Mouse (Mus musculus) CH12.LX (cell line): ENCODE measurements around the gene Ell. TPM values are rescaled to one million over a fixed set of nuclear protein-coding genes. Genes with fewer than 3 reads are reported as not detected.

Source experiments
- DNase-seq: peaks from one replicate; pipeline ENCODE4 v3.0.0-alpha.2; 2013; ENCODE audit errors: extremely low read depth
- H3K27ac ChIP-seq: 2 replicates; pipeline ENCODE4 v1.5.1; 2012; ENCODE audit warnings: low read depth, mild to moderate bottlenecking, control low read depth, moderate library complexity; ENCODE audit not compliant: insufficient read depth
- H3K27me3 ChIP-seq: replicated peaks from 2 replicates; pipeline ENCODE3; 2012; ENCODE audit warnings: inconsistent platforms
- H3K36me3 ChIP-seq, 2 experiments: replicated peaks in 1 of 2; 2 replicates each; pipeline versions ENCODE3 to v1.6.1; 2012; ENCODE audit warnings: inconsistent platforms in 1 of 2, low read length in 1 of 2, mild to moderate bottlenecking in 1 of 2, mixed read lengths in 1 of 2, moderate library complexity in 1 of 2; ENCODE audit not compliant: control insufficient read depth in 1 of 2, insufficient read depth in 1 of 2
- H3K4me1 ChIP-seq, 2 experiments: 2 replicates each; pipeline ENCODE4 v1.6.1; 2012; ENCODE audit warnings: inconsistent platforms in 1 of 2, moderate library complexity in 1 of 2; ENCODE audit not compliant: insufficient read depth in 2 of 2, control insufficient read depth in 1 of 2
- H3K4me2 ChIP-seq: 2 replicates; pipeline ENCODE4 v1.6.1; 2012; ENCODE audit warnings: low read depth, mild to moderate bottlenecking, control low read depth; ENCODE audit not compliant: poor library complexity, insufficient read depth, severe bottlenecking
- H3K4me3 ChIP-seq, 3 experiments: fragments of 150-350 bp in 1 of 3; sonication (generic) in 1 of 3; replicated peaks in 1 of 3; 2 replicates each; pipeline versions ENCODE3 to v1.5.1; 2011 to 2012; ENCODE audit warnings: low read depth in 2 of 3, low read length in 2 of 3, mild to moderate bottlenecking in 2 of 3, moderate library complexity in 2 of 3, control low read depth in 1 of 3, improper control_type of control experiment in 1 of 3, inconsistent platforms in 1 of 3, mixed read lengths in 1 of 3; ENCODE audit not compliant: poor library complexity in 1 of 3
- H3K79me2 ChIP-seq: replicated peaks from 2 replicates; pipeline ENCODE4 v1.6.1; 2012; ENCODE audit warnings: mild to moderate bottlenecking, moderate library complexity; ENCODE audit not compliant: control insufficient read depth, poor library complexity, insufficient read depth, severe bottlenecking; ENCODE audit errors: extremely low read depth
- H3K9ac ChIP-seq: 2 replicates; pipeline ENCODE4 v1.6.1; 2012; ENCODE audit warnings: low read depth, mild to moderate bottlenecking, control low read depth, moderate library complexity; ENCODE audit not compliant: insufficient read depth
- H3K9me3 ChIP-seq: replicated peaks from 2 replicates; pipeline ENCODE3; 2012; ENCODE audit warnings: low read length, inconsistent platforms, mixed read lengths
- CHD1 ChIP-seq: IDR thresholded peaks from 2 replicates; pipeline ENCODE4 v1.6.1; 2012; ENCODE audit warnings: low read depth, low read length, improper control_type of control experiment, inconsistent platforms
- CHD2 ChIP-seq: IDR thresholded peaks from 2 replicates; pipeline ENCODE4 v1.6.1; 2011; ENCODE audit warnings: low read length, improper control_type of control experiment
- E2F4 ChIP-seq: IDR thresholded peaks from 2 replicates; pipeline ENCODE4 v1.6.1; 2011; ENCODE audit warnings: low read depth, low read length, improper control_type of control experiment; ENCODE audit not compliant: insufficient replicate concordance
- EP300 ChIP-seq: IDR thresholded peaks from 2 replicates; pipeline ENCODE4 v1.6.1; 2011; ENCODE audit warnings: low read length, improper control_type of control experiment
- GABPA ChIP-seq: IDR thresholded peaks from 2 replicates; pipeline ENCODE4 v1.6.1; 2012; ENCODE audit warnings: low read depth, low read length, improper control_type of control experiment, inconsistent platforms; ENCODE audit not compliant: insufficient replicate concordance
- MAX ChIP-seq: IDR thresholded peaks from 2 replicates; pipeline ENCODE4 v1.6.1; 2011; ENCODE audit warnings: low read length, improper control_type of control experiment
- NELFE ChIP-seq: IDR thresholded peaks from 2 replicates; pipeline ENCODE4 v1.6.1; 2011; ENCODE audit warnings: low read depth, low read length, improper control_type of control experiment
- SIN3A ChIP-seq: IDR thresholded peaks from 2 replicates; pipeline ENCODE4 v1.6.1; 2012; ENCODE audit warnings: low read length, improper control_type of control experiment, inconsistent platforms
- SMC3 ChIP-seq: IDR thresholded peaks from 2 replicates; pipeline ENCODE4 v1.6.1; 2011; ENCODE audit warnings: low read depth, low read length, improper control_type of control experiment
- TCF12 ChIP-seq: IDR thresholded peaks from 2 replicates; pipeline ENCODE4 v1.6.1; 2014; ENCODE audit warnings: low read depth, mild to moderate bottlenecking, inconsistent platforms, low read length, improper control_type of control experiment
- ZC3H11A ChIP-seq: IDR thresholded peaks from 2 replicates; pipeline ENCODE4 v1.6.1; 2012; ENCODE audit warnings: low read depth, mild to moderate bottlenecking, inconsistent platforms, low read length, improper control_type of control experiment
- ZMIZ1 ChIP-seq: IDR thresholded peaks from 2 replicates; pipeline ENCODE4 v1.6.1; 2012; ENCODE audit warnings: low read depth, mild to moderate bottlenecking, inconsistent platforms, low read length, improper control_type of control experiment
- ZNF384 ChIP-seq: IDR thresholded peaks from 2 replicates; pipeline ENCODE4 v1.6.1; 2012; ENCODE audit warnings: low read depth, low read length, improper control_type of control experiment, inconsistent platforms
- dilution Hi-C: fragments of 300-500 bp; cut with MboI; formaldehyde crosslinking; loops from 2 replicates; pipeline ENCODE4 v1.14.3; 2020; ENCODE audit warnings: low sequenced_read_pairs; ENCODE audit not compliant: extremely low pct_unique_long_range_greater_than_20kb, extremely low pct_ligation_motif_present
- in situ Hi-C: fragments of 300-500 bp; cut with MboI; formaldehyde crosslinking; loops from 3 replicates; pipeline ENCODE4 v1.14.3; 2019; ENCODE audit warnings: low sequenced_read_pairs, low pct_ligation_motif_present, low pct_unique_long_range_greater_than_20kb, mixed read lengths
- polyA plus RNA-seq: library from polyadenylated mRNA; unstranded; fragments of >175 nt; gene quantifications from 2 replicates; pipeline ENCODE4 v1.2.1, GENCODE M21; 2012; ENCODE audit warnings: low read depth; ENCODE audit not compliant: insufficient read length
- total RNA-seq, 2 experiments: library from RNA; depleted of rRNA; stranded (reverse); fragments of 300-350 nt in 1 of 2; fragments of >200 nt in 1 of 2; gene quantifications; 2 replicates each; pipeline ENCODE4 v1.2.3; 2012 to 2014

Ell gene
- total and polyA plus RNA-seq, 3 experiments = 6.5 to 17.9 (median 9.8) TPM

GRCm38 (mm10) chr8:70602139-70602811, 63.0 kb downstream of the Ell start:
- TF ChIP-seq SMC3 (no peak), ZC3H11A (no peak), ZMIZ1 (no peak), SIN3A (no peak), NELFE (no peak), MAX (no peak), GABPA (no peak), CHD1 (no peak), E2F4 (no peak), EP300 (no peak), ZNF384 (no peak)
- TF ChIP-seq, all 38 proteins: peak for 0
- Histone ChIP-seq H3K27me3 (no peaks in the 10 kb centered on the region), H3K4me3 (no peak overlapping the region), H3K9ac (no peak overlapping the region), H3K4me2 (no peak overlapping the region), H3K4me1 (peaks cover 15 to 22% of the 10 kb centered on the region in 2 experiments), H3K36me3 (peaks cover 48 to 82% of the 10 kb centered on the region in 2 experiments), H3K79me2 (peaks cover 9% of the 10 kb centered on the region; the same call in 1 of the 2 replicates), H3K9me3 (peaks cover 16% of the 10 kb centered on the region), H3K27ac (no peak overlapping the region)
- in situ Hi-C loops = loop anchor here (10.0 kb wide), 1 partner anchor 57 kb away; no protein-coding TSS in a partner anchor
- no peak for DNase-seq
- dilution Hi-C loops = no loop called here

- Histone ChIP-seq H3K9me3 (peaks cover 4% of the 10 kb centered on the region), H3K4me2 (no peak overlapping the region), H3K27me3 (no peaks in the 10 kb centered on the region), H3K4me1 (peaks cover 22 to 37% of the 10 kb centered on the region in 2 experiments), H3K4me3 (no peak overlapping the region), H3K36me3 (peaks cover 26 to 59% of the 10 kb centered on the region in 2 experiments), H3K9ac (no peak overlapping the region), H3K79me2 (peaks cover 9% of the 10 kb centered on the region; the same call in 1 of the 2 replicates), H3K27ac (no peak overlapping the region)
- in situ Hi-C loops = loop anchor here (10.0 kb wide), 1 partner anchor 60 kb away; no protein-coding TSS in a partner anchor
- TF ChIP-seq TCF12 (no peak), NELFE (no peak), CHD2 (no peak)
- dilution Hi-C loops = no loop called here
- DNase-seq = no peak
These were observed 65.3 kb downstream of the Ell start for GRCm38 (mm10) chr8:70604558-70604957.
